Mouse (Mus musculus): Measurements from ENCODE around the gene Kif17. TPM values are rescaled to one million over a fixed set of nuclear protein-coding genes. Genes with fewer than 3 reads are reported as not detected.
A peak's percentile ranks its signal among the peaks of the same experiment; 100 is the strongest.

The Kif17 gene
- polyA plus RNA-seq, 1 experiment = 1.6 TPM

GRCm38 (mm10) chr4:138293949-138294550 is 43.8 kb downstream of the Kif17 start:
- WGBS = 75% methylated on average over 11 of the region's 14 CpGs
- H3K27ac ChIP-seq (ENCODE audit: control insufficient read depth, insufficient read depth, low read depth, low read length, poor library complexity) = no peak overlapping the region
- H3K4me3 ChIP-seq (replicated peaks; ENCODE audit: control insufficient read depth, low read depth, low read length) = no peak overlapping the region
- TF ChIP-seq CTCF (IDR thresholded peaks at IDR 0.05; ENCODE audit: control insufficient read depth, insufficient read depth, low read length) (no peak), POLR2A (IDR thresholded peaks at IDR 0.05; ENCODE audit: borderline replicate concordance, control insufficient read depth, low read depth, low read length) (no peak)
- no peaks in the 10 kb centered on the region for H3K4me1 ChIP-seq (ENCODE audit: control insufficient read depth, insufficient read depth, low read length)

- H3K4me1 ChIP-seq (ENCODE audit: control insufficient read depth, insufficient read depth, low read length) = peaks cover 3% of the 10 kb centered on the region; the same call in 1 of the 2 replicates
- 86% methylated on average over 10 of the region's 10 CpGs for WGBS
- H3K27ac ChIP-seq (ENCODE audit: control insufficient read depth, insufficient read depth, low read depth, low read length, poor library complexity) = no peak overlapping the region
- H3K4me3 ChIP-seq (replicated peaks; ENCODE audit: control insufficient read depth, low read depth, low read length) = no peak overlapping the region
- TF ChIP-seq POLR2A (IDR thresholded peaks at IDR 0.05; ENCODE audit: borderline replicate concordance, control insufficient read depth, low read depth, low read length) = no peak
- no peak for TF ChIP-seq CTCF (IDR thresholded peaks at IDR 0.05; ENCODE audit: control insufficient read depth, insufficient read depth, low read length)
These were observed 51.1 kb downstream of the Kif17 start for GRCm38 (mm10) chr4:138301271-138301780.

GRCm38 (mm10) chr4:138303011-138303410 is 52.8 kb downstream of the Kif17 start:
- TF ChIP-seq CTCF (IDR thresholded peaks at IDR 0.05; ENCODE audit: control insufficient read depth, insufficient read depth, low read length) (no peak), POLR2A (IDR thresholded peaks at IDR 0.05; ENCODE audit: borderline replicate concordance, control insufficient read depth, low read depth, low read length) (no peak)
- H3K27ac ChIP-seq (ENCODE audit: control insufficient read depth, insufficient read depth, low read depth, low read length, poor library complexity) = no peak overlapping the region
- H3K4me1 ChIP-seq (ENCODE audit: control insufficient read depth, insufficient read depth, low read length) = peaks cover 3% of the 10 kb centered on the region; the same call in 1 of the 2 replicates
- WGBS = 92% methylated on average over 3 of the region's 3 CpGs
- H3K4me3 ChIP-seq (replicated peaks; ENCODE audit: control insufficient read depth, low read depth, low read length) = no peak overlapping the region

- peak overlapping the region; percentile 74 for H3K4me3 ChIP-seq (replicated peaks; ENCODE audit: control insufficient read depth, low read depth, low read length)
- peak overlapping the region; percentile 17 for H3K27ac ChIP-seq (ENCODE audit: control insufficient read depth, insufficient read depth, low read depth, low read length, poor library complexity)
- 7% methylated on average over 18 of the region's 18 CpGs for WGBS
- H3K4me1 ChIP-seq (ENCODE audit: control insufficient read depth, insufficient read depth, low read length) = peaks cover 3% of the 10 kb centered on the region; the same call in 1 of the 2 replicates
- no peak for TF ChIP-seq CTCF (IDR thresholded peaks at IDR 0.05; ENCODE audit: control insufficient read depth, insufficient read depth, low read length)
- TF ChIP-seq POLR2A (IDR thresholded peaks at IDR 0.05; ENCODE audit: borderline replicate concordance, control insufficient read depth, low read depth, low read length) = no peak
These were observed 53.5 kb downstream of the Kif17 start for GRCm38 (mm10) chr4:138303742-138304141.

- under 1% methylated on average over 64 of the region's 64 CpGs for WGBS
- H3K4me1 ChIP-seq (ENCODE audit: control insufficient read depth, insufficient read depth, low read length) = peaks cover 3% of the 10 kb centered on the region; the same call in 1 of the 2 replicates
- H3K4me3 ChIP-seq (replicated peaks; ENCODE audit: control insufficient read depth, low read depth, low read length) = peak within 1 kb of the TSS; percentile 93
- H3K27ac ChIP-seq (ENCODE audit: control insufficient read depth, insufficient read depth, low read depth, low read length, poor library complexity) = peak within 1 kb of the TSS; percentile 72
- no peak for TF ChIP-seq CTCF (IDR thresholded peaks at IDR 0.05; ENCODE audit: control insufficient read depth, insufficient read depth, low read length)
- TF ChIP-seq POLR2A (IDR thresholded peaks at IDR 0.05; ENCODE audit: borderline replicate concordance, control insufficient read depth, low read depth, low read length) = peak; percentile 66; the same call in 1 of the 2 replicates
These were observed 54.3 kb downstream of the Kif17 start, which contains the start of gene Ddost for GRCm38 (mm10) chr4:138304340-138305104. Gene Ddost (plus strand): TSS chr4:138304730.

GRCm38 (mm10) chr4:138307025-138307424 is 56.8 kb downstream of the Kif17 start:
- H3K27ac ChIP-seq (ENCODE audit: control insufficient read depth, insufficient read depth, low read depth, low read length, poor library complexity) = no peak overlapping the region
- H3K4me3 ChIP-seq (replicated peaks; ENCODE audit: control insufficient read depth, low read depth, low read length) = no peak overlapping the region
- TF ChIP-seq POLR2A (IDR thresholded peaks at IDR 0.05; ENCODE audit: borderline replicate concordance, control insufficient read depth, low read depth, low read length) (no peak), CTCF (IDR thresholded peaks at IDR 0.05; ENCODE audit: control insufficient read depth, insufficient read depth, low read length) (no peak)
- 79% methylated on average over 3 of the region's 3 CpGs for WGBS
- H3K4me1 ChIP-seq (ENCODE audit: control insufficient read depth, insufficient read depth, low read length) = peaks cover 3% of the 10 kb centered on the region; the same call in 1 of the 2 replicates

GRCm38 (mm10) chr4:138307739-138308138 is 57.5 kb downstream of the Kif17 start:
- no peak overlapping the region for H3K27ac ChIP-seq (ENCODE audit: control insufficient read depth, insufficient read depth, low read depth, low read length, poor library complexity)
- no peak overlapping the region for H3K4me3 ChIP-seq (replicated peaks; ENCODE audit: control insufficient read depth, low read depth, low read length)
- WGBS = 49% methylated on average over 12 of the region's 12 CpGs
- H3K4me1 ChIP-seq (ENCODE audit: control insufficient read depth, insufficient read depth, low read length) = peaks cover 3% of the 10 kb centered on the region; the same call in 1 of the 2 replicates
- TF ChIP-seq CTCF (IDR thresholded peaks at IDR 0.05; ENCODE audit: control insufficient read depth, insufficient read depth, low read length) (no peak), POLR2A (IDR thresholded peaks at IDR 0.05; ENCODE audit: borderline replicate concordance, control insufficient read depth, low read depth, low read length) (no peak)

GRCm38 (mm10) chr4:138310311-138310910 is 60.2 kb downstream of the Kif17 start:
- WGBS = 91% methylated on average over 19 of the region's 19 CpGs
- no peak overlapping the region for H3K27ac ChIP-seq (ENCODE audit: control insufficient read depth, insufficient read depth, low read depth, low read length, poor library complexity)
- TF ChIP-seq CTCF (IDR thresholded peaks at IDR 0.05; ENCODE audit: control insufficient read depth, insufficient read depth, low read length) (no peak), POLR2A (IDR thresholded peaks at IDR 0.05; ENCODE audit: borderline replicate concordance, control insufficient read depth, low read depth, low read length) (no peak)
- H3K4me3 ChIP-seq (replicated peaks; ENCODE audit: control insufficient read depth, low read depth, low read length) = no peak overlapping the region
- H3K4me1 ChIP-seq (ENCODE audit: control insufficient read depth, insufficient read depth, low read length) = peaks cover 3% of the 10 kb centered on the region; the same call in 1 of the 2 replicates
